Mouse (Mus musculus): ENCODE measurements around the gene Sptbn2. TPM values are rescaled to one million over a fixed set of nuclear protein-coding genes. Genes with fewer than 3 reads are reported as not detected.

The Sptbn2 gene
- polyA plus RNA-seq, 1 experiment from 2014 or later = 1.0 TPM

- 90% methylated on average over 2 of the region's 2 CpGs for WGBS
- Histone ChIP-seq H3K27ac (ENCODE audit: low read length) (no peak overlapping the region), H3K4me2 (ENCODE audit: low read depth, low read length) (no peak overlapping the region), H3K9ac (ENCODE audit: low read length) (no peak overlapping the region), H3K36me3 (ENCODE audit: control insufficient read depth, insufficient read depth, low read length) (no peaks in the 10 kb centered on the region), H3K4me3 (ENCODE audit: low read length) (no peak overlapping the region), H3K27me3 (ENCODE audit: control insufficient read depth, insufficient read depth, low read depth, low read length) (peaks cover 26% of the 10 kb centered on the region), H3K9me3 (ENCODE audit: control insufficient read depth, low read length) (no peaks in the 10 kb centered on the region), H3K4me1 (replicated peaks; ENCODE audit: control insufficient read depth, insufficient read depth, low read length) (peaks cover 8% of the 10 kb centered on the region)
- no peak for ATAC-seq (ENCODE audit: low read depth)
Observed at GRCm38 (mm10) chr19:4717281-4717680, 6.3 kb downstream of the Sptbn2 start.

DNA sequence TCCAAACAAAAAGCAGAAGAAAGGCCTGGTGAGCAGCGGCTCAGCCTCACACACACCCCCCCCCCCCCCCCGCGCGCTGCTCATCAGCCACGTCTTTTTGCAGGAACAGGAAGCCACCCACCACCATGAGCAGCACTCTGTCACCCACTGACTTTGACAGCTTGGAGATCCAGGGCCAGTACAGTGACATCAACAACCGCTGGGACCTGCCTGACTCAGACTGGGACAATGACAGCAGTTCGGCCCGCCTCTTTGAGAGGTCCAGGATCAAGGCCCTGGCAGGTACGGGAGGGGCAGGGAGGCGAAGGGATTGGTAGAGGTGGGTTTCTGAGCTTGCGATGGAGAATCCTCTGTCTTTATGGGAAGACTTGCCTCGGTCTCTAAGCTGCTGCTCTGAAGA lies 7.7 kb downstream of the Sptbn2 start:
- 24% methylated on average over 9 of the region's 12 CpGs for WGBS
- peaks cover 12% of the 10 kb centered on the region for H3K27me3 ChIP-seq (ENCODE audit: control insufficient read depth, insufficient read depth, low read depth, low read length)
- H3K9ac ChIP-seq (ENCODE audit: low read length) = no peak overlapping the region
- no peaks in the 10 kb centered on the region for H3K36me3 ChIP-seq (ENCODE audit: control insufficient read depth, insufficient read depth, low read length)
- no peak overlapping the region for H3K27ac ChIP-seq (ENCODE audit: low read length)
- ATAC-seq (ENCODE audit: low read depth) = no peak
- no peaks in the 10 kb centered on the region for H3K9me3 ChIP-seq (ENCODE audit: control insufficient read depth, low read length)
- no peak overlapping the region for H3K4me3 ChIP-seq (ENCODE audit: low read length)
- H3K4me1 ChIP-seq (replicated peaks; ENCODE audit: control insufficient read depth, insufficient read depth, low read length) = peaks cover 5% of the 10 kb centered on the region
- peak overlapping the region; percentile 19; the same call in 1 of the 2 replicates for H3K4me2 ChIP-seq (ENCODE audit: low read depth, low read length)

GRCm38 (mm10) chr19:4719351-4719764 lies 8.4 kb downstream of the Sptbn2 start:
- Histone ChIP-seq H3K4me1 (replicated peaks; ENCODE audit: control insufficient read depth, insufficient read depth, low read length) (peaks cover 5% of the 10 kb centered on the region), H3K36me3 (ENCODE audit: control insufficient read depth, insufficient read depth, low read length) (no peaks in the 10 kb centered on the region), H3K9me3 (ENCODE audit: control insufficient read depth, low read length) (no peaks in the 10 kb centered on the region), H3K4me2 (ENCODE audit: low read depth, low read length) (peak overlapping the region; percentile 19; the same call in 1 of the 2 replicates), H3K9ac (ENCODE audit: low read length) (no peak overlapping the region), H3K27me3 (ENCODE audit: control insufficient read depth, insufficient read depth, low read depth, low read length) (peaks cover 7% of the 10 kb centered on the region), H3K4me3 (ENCODE audit: low read length) (no peak overlapping the region), H3K27ac (ENCODE audit: low read length) (peak overlapping the region; percentile 30)
- 14% methylated on average over 5 of the region's 5 CpGs for WGBS
- peak; percentile 86 for ATAC-seq (ENCODE audit: low read depth)

DNA sequence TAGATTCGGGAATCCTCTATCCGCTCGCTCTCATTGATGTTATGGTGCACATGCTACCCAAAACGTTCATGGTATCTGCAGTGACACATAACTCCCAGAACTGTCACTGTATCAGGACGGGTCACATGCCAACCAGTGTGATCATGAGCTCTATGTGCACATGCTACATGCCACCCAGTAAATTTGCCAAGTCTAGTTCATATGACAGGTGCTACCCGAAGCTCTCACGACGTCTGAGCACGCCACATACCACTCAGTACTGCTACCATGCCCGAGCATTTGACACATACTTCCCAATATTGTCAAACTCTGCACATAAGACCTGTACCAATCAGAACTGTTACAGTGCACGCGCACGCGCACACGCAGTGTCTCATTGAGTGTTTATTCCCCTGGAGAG lies 9.1 kb downstream of the Sptbn2 start:
- Histone ChIP-seq H3K36me3 (ENCODE audit: control insufficient read depth, insufficient read depth, low read length) (no peaks in the 10 kb centered on the region), H3K9me3 (ENCODE audit: control insufficient read depth, low read length) (no peaks in the 10 kb centered on the region), H3K4me1 (replicated peaks; ENCODE audit: control insufficient read depth, insufficient read depth, low read length) (peaks cover 5% of the 10 kb centered on the region), H3K27me3 (ENCODE audit: control insufficient read depth, insufficient read depth, low read depth, low read length) (no peaks in the 10 kb centered on the region), H3K4me3 (ENCODE audit: low read length) (no peak overlapping the region), H3K4me2 (ENCODE audit: low read depth, low read length) (peak overlapping the region; percentile 33; the same call in 1 of the 2 replicates), H3K27ac (ENCODE audit: low read length) (no peak overlapping the region), H3K9ac (ENCODE audit: low read length) (no peak overlapping the region)
- 71% methylated on average over 15 of the region's 15 CpGs for WGBS
- no peak for ATAC-seq (ENCODE audit: low read depth)

GRCm38 (mm10) chr19:4720671-4721244 lies 9.8 kb downstream of the Sptbn2 start:
- Histone ChIP-seq H3K4me3 (ENCODE audit: low read length) (peak overlapping the region; percentile 22), H3K4me1 (replicated peaks; ENCODE audit: control insufficient read depth, insufficient read depth, low read length) (peaks cover 5% of the 10 kb centered on the region), H3K4me2 (ENCODE audit: low read depth, low read length) (peak overlapping the region; percentile 33), H3K9me3 (ENCODE audit: control insufficient read depth, low read length) (no peaks in the 10 kb centered on the region), H3K27ac (ENCODE audit: low read length) (peak overlapping the region; percentile 37; the same call in 1 of the 2 replicates), H3K27me3 (ENCODE audit: control insufficient read depth, insufficient read depth, low read depth, low read length) (no peaks in the 10 kb centered on the region), H3K36me3 (ENCODE audit: control insufficient read depth, insufficient read depth, low read length) (no peaks in the 10 kb centered on the region), H3K9ac (ENCODE audit: low read length) (peak overlapping the region; percentile 39; the same call in 1 of the 2 replicates)
- 16% methylated on average over 11 of the region's 11 CpGs for WGBS
- peak; percentile 47; the same call in 1 of the 2 replicates for ATAC-seq (ENCODE audit: low read depth)

GRCm38 (mm10) chr19:4729186-4729585 lies 18.2 kb downstream of the Sptbn2 start:
- H3K4me1 ChIP-seq (replicated peaks; ENCODE audit: control insufficient read depth, insufficient read depth, low read length) = no peaks in the 10 kb centered on the region
- 59% methylated on average over 9 of the region's 9 CpGs for WGBS

GRCm38 (mm10) chr19:4733052-4733451 lies 22.1 kb downstream of the Sptbn2 start:
- H3K4me2 ChIP-seq (ENCODE audit: low read depth, low read length) = no peak overlapping the region
- no peaks in the 10 kb centered on the region for H3K36me3 ChIP-seq (ENCODE audit: control insufficient read depth, insufficient read depth, low read length)
- no peaks in the 10 kb centered on the region for H3K9me3 ChIP-seq (ENCODE audit: control insufficient read depth, low read length)
- H3K4me1 ChIP-seq (replicated peaks; ENCODE audit: control insufficient read depth, insufficient read depth, low read length) = no peaks in the 10 kb centered on the region
- WGBS = 80% methylated on average over 3 of the region's 3 CpGs
- no peaks in the 10 kb centered on the region for H3K27me3 ChIP-seq (ENCODE audit: control insufficient read depth, insufficient read depth, low read depth, low read length)
- ATAC-seq (ENCODE audit: low read depth) = no peak
- H3K4me3 ChIP-seq (ENCODE audit: low read length) = no peak overlapping the region
- no peak overlapping the region for H3K9ac ChIP-seq (ENCODE audit: low read length)
- no peak overlapping the region for H3K27ac ChIP-seq (ENCODE audit: low read length)

More at GRCm38 (mm10) chr19:4729186-4729585, 18.2 kb downstream of the Sptbn2 start:
- H3K4me3 ChIP-seq (ENCODE audit: low read length) = no peak overlapping the region
- no peak for ATAC-seq (ENCODE audit: low read depth)
- H3K27ac ChIP-seq (ENCODE audit: low read length) = no peak overlapping the region
- H3K9me3 ChIP-seq (ENCODE audit: control insufficient read depth, low read length) = no peaks in the 10 kb centered on the region
- H3K4me2 ChIP-seq (ENCODE audit: low read depth, low read length) = no peak overlapping the region
- H3K9ac ChIP-seq (ENCODE audit: low read length) = no peak overlapping the region
- no peaks in the 10 kb centered on the region for H3K36me3 ChIP-seq (ENCODE audit: control insufficient read depth, insufficient read depth, low read length)
- H3K27me3 ChIP-seq (ENCODE audit: control insufficient read depth, insufficient read depth, low read depth, low read length) = no peaks in the 10 kb centered on the region

GRCm38 (mm10) chr19:4737866-4738265 lies 26.9 kb downstream of the Sptbn2 start:
- H3K27me3 ChIP-seq (ENCODE audit: control insufficient read depth, insufficient read depth, low read depth, low read length) = no peaks in the 10 kb centered on the region
- no peak overlapping the region for H3K4me2 ChIP-seq (ENCODE audit: low read depth, low read length)
- ATAC-seq (ENCODE audit: low read depth) = no peak
- 78% methylated on average over 13 of the region's 13 CpGs for WGBS
- H3K27ac ChIP-seq (ENCODE audit: low read length) = no peak overlapping the region
- H3K36me3 ChIP-seq (ENCODE audit: control insufficient read depth, insufficient read depth, low read length) = 0 out of 2 replicates have a peak, but pooled peaks cover 2% of the 10 kb centered on the region
- no peaks in the 10 kb centered on the region for H3K4me1 ChIP-seq (replicated peaks; ENCODE audit: control insufficient read depth, insufficient read depth, low read length)
- no peaks in the 10 kb centered on the region for H3K9me3 ChIP-seq (ENCODE audit: control insufficient read depth, low read length)
- H3K4me3 ChIP-seq (ENCODE audit: low read length) = no peak overlapping the region
- H3K9ac ChIP-seq (ENCODE audit: low read length) = no peak overlapping the region

DNA sequence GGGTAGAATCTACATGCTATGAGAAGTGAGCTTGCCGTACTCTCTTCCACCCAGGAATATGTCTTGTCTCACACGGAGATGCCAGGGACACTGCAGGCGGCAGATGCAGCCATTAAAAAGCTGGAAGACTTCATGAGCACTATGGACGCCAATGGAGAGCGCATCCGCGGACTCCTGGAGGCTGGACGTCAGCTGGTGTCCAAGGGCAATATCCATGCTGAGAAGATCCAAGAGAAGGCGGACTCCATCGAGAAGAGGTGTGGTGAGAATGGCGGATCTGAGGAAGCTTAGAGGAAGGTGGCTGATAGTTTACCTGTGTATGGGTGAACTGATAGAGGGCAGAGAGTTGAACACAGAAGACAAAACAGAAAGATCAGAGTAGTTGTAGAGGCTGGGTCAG lies 28.1 kb downstream of the Sptbn2 start:
- no peaks in the 10 kb centered on the region for H3K27me3 ChIP-seq (ENCODE audit: control insufficient read depth, insufficient read depth, low read depth, low read length)
- no peaks in the 10 kb centered on the region for H3K9me3 ChIP-seq (ENCODE audit: control insufficient read depth, low read length)
- H3K36me3 ChIP-seq (ENCODE audit: control insufficient read depth, insufficient read depth, low read length) = 0 out of 2 replicates have a peak, but pooled peaks cover 2% of the 10 kb centered on the region
- no peak overlapping the region for H3K4me3 ChIP-seq (ENCODE audit: low read length)
- no peak overlapping the region for H3K27ac ChIP-seq (ENCODE audit: low read length)
- no peak for ATAC-seq (ENCODE audit: low read depth)
- no peak overlapping the region for H3K9ac ChIP-seq (ENCODE audit: low read length)
- no peak overlapping the region for H3K4me2 ChIP-seq (ENCODE audit: low read depth, low read length)
- no peaks in the 10 kb centered on the region for H3K4me1 ChIP-seq (replicated peaks; ENCODE audit: control insufficient read depth, insufficient read depth, low read length)
- WGBS = 86% methylated on average over 11 of the region's 11 CpGs

Data from lung, embryonic 16.5 days (tissue).